Mouse (Mus musculus): ENCODE data around the gene Tmem248. TPM values are rescaled to one million over a fixed set of nuclear protein-coding genes. Genes with fewer than 3 reads are reported as not detected.

Gene Tmem248
- polyA plus RNA-seq, 1 experiment, result 26.9 TPM

DNA sequence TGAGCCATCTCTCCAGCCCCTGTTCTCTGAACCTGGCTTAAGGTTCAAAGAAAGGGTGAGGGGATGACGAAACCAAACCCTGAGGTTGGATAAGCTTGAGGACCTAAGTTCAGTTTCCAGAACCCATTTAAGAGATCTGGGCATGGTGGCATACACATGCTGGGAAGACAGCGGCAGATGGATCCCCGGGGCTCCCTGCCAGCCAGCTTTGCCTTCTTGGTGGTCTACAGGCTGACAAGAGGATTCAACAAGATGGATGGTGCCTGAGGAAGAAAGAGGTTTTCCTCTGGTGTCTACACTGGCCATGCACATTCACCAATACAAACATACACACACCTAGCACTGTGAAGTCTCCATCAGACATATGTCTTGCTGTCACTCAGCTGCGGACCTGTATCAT, 76.1 kb downstream of the Tmem248 start:
- H3K4me3 ChIP-seq (ENCODE audit: insufficient read depth, poor library complexity, severe bottlenecking), result no peak overlapping the region
- TF ChIP-seq CEBPB (IDR thresholded peaks at IDR 0.05; ENCODE audit: low read depth) (no peak), MYOD1 (IDR thresholded peaks at IDR 0.05; ENCODE audit: control insufficient read depth, insufficient read length, low read depth) (no peak), MYOG (IDR thresholded peaks at IDR 0.05; ENCODE audit: control insufficient read depth, extremely low read depth, insufficient read length) (no peak), CTCF (IDR thresholded peaks at IDR 0.05; ENCODE audit: control insufficient read depth, insufficient read depth, insufficient read length) (no peak), MAX (IDR thresholded peaks at IDR 0.05) (no peak), USF1 (IDR thresholded peaks at IDR 0.05; ENCODE audit: low read depth) (no peak), FOSL1 (IDR thresholded peaks at IDR 0.05; ENCODE audit: insufficient read depth, low read length, poor library complexity, severe bottlenecking) (no peak)
- no peaks in the 10 kb centered on the region for H3K79me2 ChIP-seq (ENCODE audit: control insufficient read depth, insufficient read depth)
- peaks cover 19% of the 10 kb centered on the region for H3K36me3 ChIP-seq (ENCODE audit: control insufficient read depth, insufficient read depth)
- H3K27me3 ChIP-seq (ENCODE audit: control insufficient read depth, insufficient read depth, insufficient read length), result no peaks in the 10 kb centered on the region
- H3ac ChIP-seq (ENCODE audit: control insufficient read depth, insufficient read length, low read depth), result no peak overlapping the region
- H3K79me3 ChIP-seq (ENCODE audit: low read depth), result no peaks in the 10 kb centered on the region

Other genes starting within 250 kb of the Tmem248 start
- 56.0 TPM for gene Gusb, start 214.0 kb upstream of the Tmem248 start, polyA plus RNA-seq (2012; fragmentation: generic; extraction: Trizol)
- 26.4 TPM for gene Asl, start 187.8 kb upstream of the Tmem248 start, polyA plus RNA-seq (2012; fragmentation: generic; extraction: Trizol)
- 32.6 TPM for gene Crcp, start 187.8 kb upstream of the Tmem248 start, polyA plus RNA-seq (2012; fragmentation: generic; extraction: Trizol)
- 22.3 TPM for gene Tpst1, start 143.8 kb upstream of the Tmem248 start, polyA plus RNA-seq (2012; fragmentation: generic; extraction: Trizol)
- 2.4 TPM for gene Kctd7, start 72.2 kb upstream of the Tmem248 start, polyA plus RNA-seq (2012; fragmentation: generic; extraction: Trizol)
- gene Rabgef1, start 45.3 kb upstream of the Tmem248 start, polyA plus RNA-seq (2012; fragmentation: generic; extraction: Trizol), result 14.3 TPM
- gene Sbds, start 38.4 kb downstream of the Tmem248 start, polyA plus RNA-seq (2012; fragmentation: generic; extraction: Trizol), result 43.2 TPM
- 24.2 TPM for gene Tyw1, start 38.5 kb downstream of the Tmem248 start, polyA plus RNA-seq (2012; fragmentation: generic; extraction: Trizol)
- gene Caln1, start 152.4 kb downstream of the Tmem248 start, polyA plus RNA-seq (2012; fragmentation: generic; extraction: Trizol), result 0.02 TPM
- not detected for gene A330070K13Rik, start 167.6 kb downstream of the Tmem248 start, polyA plus RNA-seq (2012; fragmentation: generic; extraction: Trizol)